Mouse (Mus musculus) megakaryocyte, adult 5-6 weeks (primary cell): ENCODE data around the gene Smyd3. TPM values are rescaled to one million over a fixed set of nuclear protein-coding genes. Genes with fewer than 3 reads are reported as not detected.
A peak's percentile ranks its signal among the peaks of the same experiment; 100 is the strongest.

Source experiments
- ATAC-seq: 2 replicates; pipeline ENCODE4 v1.8.0; 2016; ENCODE audit warnings: mild to moderate bottlenecking, inconsistent platforms; ENCODE audit not compliant: poor library complexity, severe bottlenecking
- total RNA-seq, 2 experiments: library from RNA; stranded (forward) in 1 of 2; stranded (reverse) in 1 of 2; fragments of 153-499, 151-499 nt in 1 of 2; fragments of 221-1000, 200-1000 nt in 1 of 2; gene quantifications; 2 replicates each; pipeline versions ENCODE4 v1.2.3 to v1.2.4; 2015 to 2017

Gene Smyd3
- total RNA-seq, 2 experiments from 2014 or later = 13.7 to 14.8 TPM

DNA sequence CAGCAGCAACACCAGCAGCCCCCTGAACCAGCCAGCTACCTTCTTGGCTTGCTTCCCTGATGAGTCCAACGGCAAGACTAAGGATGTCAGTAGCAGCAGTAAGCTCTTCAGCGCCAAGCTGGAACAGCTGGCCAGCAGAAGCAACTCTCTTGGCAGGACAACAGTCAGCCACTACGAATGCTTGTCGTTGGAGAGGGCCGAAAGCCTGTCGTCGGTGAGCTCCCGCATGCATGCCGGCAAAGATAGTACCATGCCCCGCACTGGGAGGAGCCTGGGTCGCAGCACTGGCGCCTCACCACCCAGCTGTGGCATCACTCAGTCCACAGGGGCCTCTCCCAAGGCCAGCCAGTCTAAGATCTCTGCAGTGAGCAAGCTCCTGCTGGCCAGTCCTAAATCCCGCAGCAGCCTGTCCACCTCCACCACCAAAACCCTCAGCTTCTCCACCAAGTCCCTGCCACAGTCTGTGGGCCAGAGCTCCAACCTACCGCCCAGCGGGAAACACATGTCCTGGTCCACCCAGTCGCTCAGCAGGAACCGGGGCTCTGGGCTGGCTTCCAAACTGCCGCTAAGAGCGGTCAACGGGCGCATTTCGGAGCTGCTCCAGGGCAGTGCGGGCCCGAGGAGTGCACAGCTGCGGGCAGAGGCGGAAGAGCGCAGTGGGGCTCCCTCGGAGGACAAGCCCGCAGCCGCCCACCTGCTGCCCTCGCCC is 600.5 kb downstream of the Smyd3 start:
- ATAC-seq = 0 out of 2 replicates have a peak, but pooled peaks have one; percentile 16

- ATAC-seq = no peak
Measured at GRCm38 (mm10) chr1:178915056-178915455, 602.8 kb downstream of the Smyd3 start.

GRCm38 (mm10) chr1:178912936-178913716 is 604.7 kb downstream of the Smyd3 start:
- ATAC-seq = peak; percentile 19; the same call in 1 of the 2 replicates

DNA sequence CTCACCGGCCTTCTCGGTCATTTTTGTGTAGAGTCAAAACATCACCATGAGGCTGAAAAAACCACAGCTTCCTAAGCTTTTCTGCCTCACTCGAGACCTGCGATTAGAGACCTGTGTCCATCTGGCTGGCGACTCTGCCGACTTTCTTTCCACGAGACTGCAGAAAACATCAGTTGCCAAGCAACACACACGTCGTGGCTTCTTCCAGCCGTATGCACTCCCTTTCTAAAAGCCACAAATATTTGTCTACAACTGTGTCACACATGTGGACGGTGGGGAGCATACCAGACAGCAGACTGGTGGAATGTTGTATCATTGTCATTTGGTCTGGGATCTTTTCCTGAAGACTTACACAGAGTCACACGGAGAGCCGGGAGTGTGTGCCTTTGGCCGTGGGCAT is 606.9 kb downstream of the Smyd3 start:
- ATAC-seq = no peak

Other genes with a start within 250 kb of the Smyd3 start
- 19.9 and 25.2 TPM in 2 replicates for gene Tfb2m, start 28.2 kb upstream of the Smyd3 start, total RNA-seq (2015)
- 19.6 and 33.1 TPM in 2 replicates for gene Tfb2m, start 28.2 kb upstream of the Smyd3 start, total RNA-seq (2017)
- 13.5 and 14.7 TPM in 2 replicates for gene Cnst, start 28.3 kb upstream of the Smyd3 start, total RNA-seq (2015)
- 22.6 and 23.8 TPM in 2 replicates for gene Cnst, start 28.3 kb upstream of the Smyd3 start, total RNA-seq (2017)
- 3.7 and 5.6 TPM in 2 replicates for gene Sccpdh, start 150.2 kb upstream of the Smyd3 start, total RNA-seq (2015)
- 4.6 and 8.9 TPM in 2 replicates for gene Sccpdh, start 150.2 kb upstream of the Smyd3 start, total RNA-seq (2017)
- gene Kif28, start 227.2 kb upstream of the Smyd3 start, total RNA-seq (2015) = not detected in 2 replicates
- not detected in 2 replicates for gene Kif28, start 227.2 kb upstream of the Smyd3 start, total RNA-seq (2017)